Mouse (Mus musculus) embryonic facial prominence, embryonic 12.5 days (tissue): ENCODE data around the gene Zfp219. TPM values are rescaled to one million over a fixed set of nuclear protein-coding genes. Genes with fewer than 3 reads are reported as not detected.

Experiments used
- ATAC-seq: fragments of 200-750 bp; cut with Nextera tagmentation; 2 replicates; pipeline ENCODE4 v1.8.0; 2017; ENCODE audit not compliant: insufficient number of reproducible peaks, insufficient read depth, low FRiP score, low TSS enrichment
- H3K27ac ChIP-seq: fragments of 300-500 bp; sonication (generic); 2 replicates; pipeline ENCODE4 v1.5.1; 2016; ENCODE audit warnings: mild to moderate bottlenecking
- H3K27me3 ChIP-seq: fragments of 300-500 bp; sonication (generic); 2 replicates; pipeline ENCODE4 v1.6.1; 2016; ENCODE audit warnings: mild to moderate bottlenecking, moderate library complexity
- H3K36me3 ChIP-seq: fragments of 300-500 bp; sonication (generic); 2 replicates; pipeline ENCODE4 v1.6.1; 2016; ENCODE audit warnings: mild to moderate bottlenecking
- H3K4me1 ChIP-seq: fragments of 300-500 bp; sonication (generic); 2 replicates; pipeline ENCODE4 v1.6.1; 2016
- H3K4me2 ChIP-seq: fragments of 300-500 bp; sonication (generic); replicated peaks from 2 replicates; pipeline ENCODE4 v1.6.1; 2016; ENCODE audit warnings: mild to moderate bottlenecking, moderate library complexity
- H3K4me3 ChIP-seq: fragments of 300-500 bp; sonication (generic); 2 replicates; pipeline ENCODE4 v1.5.1; 2016; ENCODE audit warnings: mild to moderate bottlenecking
- H3K9ac ChIP-seq: fragments of 300-500 bp; sonication (generic); 2 replicates; pipeline ENCODE4 v1.6.1; 2016; ENCODE audit warnings: mild to moderate bottlenecking, moderate library complexity
- H3K9me3 ChIP-seq: fragments of 300-500 bp; sonication (generic); 2 replicates; pipeline ENCODE4 v1.6.1; 2016; ENCODE audit warnings: mild to moderate bottlenecking, moderate library complexity
- WGBS: fragments of 180-500 bp; shearing (Covaris S2); methylation state at CpG from one replicate; pipeline ENCODE4 v1.1.7; 2016; 5-methylcytosine and 5-hydroxymethylcytosine counted together
- polyA plus RNA-seq: library from polyadenylated mRNA; unstranded; fragments of >200 nt; fragmentation: Nextera tagmentation; extraction: Ambion mirVana; gene quantifications from 2 replicates; pipeline ENCODE4 v1.2.1, GENCODE M21; 2016

Zfp219 gene
- polyA plus RNA-seq, 1 experiment from 2014 or later = 56.7 TPM

- no peaks in the 10 kb centered on the region for H3K9me3 ChIP-seq
- ATAC-seq = no peak
- 80% methylated on average over 6 of the region's 6 CpGs for WGBS
- no peaks in the 10 kb centered on the region for H3K4me1 ChIP-seq
- H3K27ac ChIP-seq = no peak overlapping the region
- H3K4me2 ChIP-seq = no peak overlapping the region
- no peak overlapping the region for H3K9ac ChIP-seq
- H3K4me3 ChIP-seq = no peak overlapping the region
- H3K36me3 ChIP-seq = no peaks in the 10 kb centered on the region
- no peaks in the 10 kb centered on the region; the same call in 1 of the 2 replicates for H3K27me3 ChIP-seq
These were observed 15.4 kb upstream of the Zfp219 start for GRCm38 (mm10) chr14:52035926-52036325.

GRCm38 (mm10) chr14:52026342-52026741 lies 5.8 kb upstream of the Zfp219 start:
- ATAC-seq = no peak
- Histone ChIP-seq H3K27ac (no peak overlapping the region), H3K36me3 (no peaks in the 10 kb centered on the region), H3K9ac (no peak overlapping the region), H3K9me3 (no peaks in the 10 kb centered on the region), H3K4me3 (no peak overlapping the region), H3K27me3 (no peaks in the 10 kb centered on the region), H3K4me2 (no peak overlapping the region), H3K4me1 (peaks cover 9% of the 10 kb centered on the region)
- WGBS = 90% methylated on average over 4 of the region's 4 CpGs

GRCm38 (mm10) chr14:52024133-52024532 lies 3.6 kb upstream of the Zfp219 start:
- no peak overlapping the region for H3K9ac ChIP-seq
- no peaks in the 10 kb centered on the region for H3K9me3 ChIP-seq
- H3K27ac ChIP-seq = no peak overlapping the region
- H3K36me3 ChIP-seq = no peaks in the 10 kb centered on the region
- no peak for ATAC-seq
- 91% methylated on average over 2 of the region's 2 CpGs for WGBS
- H3K4me1 ChIP-seq = peaks cover 12% of the 10 kb centered on the region
- no peak overlapping the region for H3K4me2 ChIP-seq
- no peak overlapping the region for H3K4me3 ChIP-seq
- no peaks in the 10 kb centered on the region for H3K27me3 ChIP-seq

- Histone ChIP-seq H3K4me3 (peak overlapping the region; percentile 24), H3K36me3 (no peaks in the 10 kb centered on the region), H3K27me3 (no peaks in the 10 kb centered on the region), H3K4me1 (peaks cover 21% of the 10 kb centered on the region), H3K9ac (0 out of 2 replicates have a peak overlapping the region, but pooled peaks have one; percentile 19), H3K9me3 (no peaks in the 10 kb centered on the region), H3K4me2 (peak overlapping the region; percentile 51), H3K27ac (peak overlapping the region; percentile 79)
- ATAC-seq = peak; percentile 44
- WGBS = 3% methylated on average over 23 of the region's 23 CpGs
These were observed 2.4 kb upstream of the Zfp219 start for GRCm38 (mm10) chr14:52022709-52023459.

- Histone ChIP-seq H3K27ac (peak overlapping the region; percentile 79), H3K9me3 (no peaks in the 10 kb centered on the region), H3K27me3 (no peaks in the 10 kb centered on the region), H3K4me2 (peak overlapping the region; percentile 51), H3K36me3 (no peaks in the 10 kb centered on the region), H3K4me3 (peak overlapping the region; percentile 24; the same call in 1 of the 2 replicates), H3K9ac (no peak overlapping the region), H3K4me1 (peaks cover 21% of the 10 kb centered on the region)
- ATAC-seq = no peak
- WGBS = 65% methylated on average over 3 of the region's 3 CpGs
These were observed 1.7 kb upstream of the Zfp219 start for GRCm38 (mm10) chr14:52022244-52022708.

- Histone ChIP-seq H3K36me3 (no peaks in the 10 kb centered on the region), H3K4me3 (no peak overlapping the region), H3K9ac (no peak overlapping the region), H3K27me3 (no peaks in the 10 kb centered on the region), H3K27ac (peak overlapping the region; percentile 99; the same call in 1 of the 2 replicates), H3K9me3 (no peaks in the 10 kb centered on the region), H3K4me1 (peaks cover 25% of the 10 kb centered on the region), H3K4me2 (no peak overlapping the region)
- 95% methylated on average over 8 of the region's 8 CpGs for WGBS
- no peak for ATAC-seq
These were observed 1.2 kb upstream of the Zfp219 start for GRCm38 (mm10) chr14:52021568-52022212.

GRCm38 (mm10) chr14:52021138-52021529 lies 601 bp upstream of the Zfp219 start:
- peak overlapping the region; percentile 62 for H3K4me2 ChIP-seq
- 0 out of 2 replicates have a peak overlapping the region, but pooled peaks have one; percentile 69 for H3K4me3 ChIP-seq
- no peaks in the 10 kb centered on the region for H3K36me3 ChIP-seq
- no peaks in the 10 kb centered on the region for H3K27me3 ChIP-seq
- ATAC-seq = no peak
- H3K9me3 ChIP-seq = no peaks in the 10 kb centered on the region
- H3K9ac ChIP-seq = no peak overlapping the region
- 81% methylated on average over 4 of the region's 4 CpGs for WGBS
- peak overlapping the region; percentile 99 for H3K27ac ChIP-seq
- peaks cover 27% of the 10 kb centered on the region for H3K4me1 ChIP-seq

GRCm38 (mm10) chr14:52019590-52020340 lies 768 bp downstream of the Zfp219 start:
- peak; percentile 88 for ATAC-seq
- Histone ChIP-seq H3K27me3 (no peaks in the 10 kb centered on the region), H3K27ac (peak overlapping the region; percentile 99), H3K36me3 (no peaks in the 10 kb centered on the region), H3K9ac (peak overlapping the region; percentile 91), H3K4me2 (peak overlapping the region; percentile 62), H3K4me3 (peak overlapping the region; percentile 69), H3K9me3 (no peaks in the 10 kb centered on the region), H3K4me1 (peaks cover 35% of the 10 kb centered on the region)
- WGBS = under 1% methylated on average over 66 of the region's 74 CpGs

- Histone ChIP-seq H3K9me3 (no peaks in the 10 kb centered on the region), H3K9ac (peak overlapping the region; percentile 91), H3K27me3 (no peaks in the 10 kb centered on the region), H3K36me3 (no peaks in the 10 kb centered on the region), H3K4me2 (peak overlapping the region; percentile 62), H3K4me3 (peak overlapping the region; percentile 69), H3K4me1 (peaks cover 35% of the 10 kb centered on the region), H3K27ac (peak overlapping the region; percentile 99)
- no peak for ATAC-seq
- 36% methylated on average over 12 of the region's 12 CpGs for WGBS
These were observed 1.4 kb downstream of the Zfp219 start for GRCm38 (mm10) chr14:52019051-52019589.

- Histone ChIP-seq H3K4me2 (peak overlapping the region; percentile 62), H3K27me3 (no peaks in the 10 kb centered on the region), H3K4me3 (peak overlapping the region; percentile 69), H3K9me3 (no peaks in the 10 kb centered on the region), H3K27ac (peak overlapping the region; percentile 99), H3K36me3 (no peaks in the 10 kb centered on the region), H3K4me1 (peaks cover 38% of the 10 kb centered on the region), H3K9ac (peak overlapping the region; percentile 91; the same call in 1 of the 2 replicates)
- 87% methylated on average over 15 of the region's 15 CpGs for WGBS
- no peak for ATAC-seq
These were observed 2.1 kb downstream of the Zfp219 start for GRCm38 (mm10) chr14:52018248-52019050.

- Histone ChIP-seq H3K27me3 (no peaks in the 10 kb centered on the region), H3K36me3 (no peaks in the 10 kb centered on the region), H3K4me2 (no peak overlapping the region), H3K4me3 (no peak overlapping the region), H3K9ac (no peak overlapping the region), H3K9me3 (no peaks in the 10 kb centered on the region), H3K27ac (no peak overlapping the region), H3K4me1 (peaks cover 43% of the 10 kb centered on the region)
- 81% methylated on average over 4 of the region's 4 CpGs for WGBS
- no peak for ATAC-seq
These were observed 2.9 kb downstream of the Zfp219 start for GRCm38 (mm10) chr14:52017662-52018061.
